Mouse (Mus musculus) liver, embryonic 15.5 days (tissue): ENCODE measurements around the gene Shisal1. TPM values are rescaled to one million over a fixed set of nuclear protein-coding genes. Genes with fewer than 3 reads are reported as not detected.

ENCODE experiments used
- ATAC-seq: fragments of 200-750 bp; cut with Nextera tagmentation; 2 replicates; pipeline ENCODE4 v1.8.0; 2017; ENCODE audit warnings: moderate number of reproducible peaks, mild to moderate bottlenecking, moderate library complexity; ENCODE audit not compliant: insufficient read depth
- H3K27ac ChIP-seq: fragments of 300-500 bp; sonication (generic); replicated peaks from 2 replicates; pipeline ENCODE4 v1.5.1; 2015; ENCODE audit warnings: mild to moderate bottlenecking, inconsistent platforms
- H3K27me3 ChIP-seq: fragments of 300-500 bp; sonication (generic); 2 replicates; pipeline ENCODE4 v1.6.1; 2015; ENCODE audit warnings: mild to moderate bottlenecking, inconsistent platforms
- H3K36me3 ChIP-seq: fragments of 300-500 bp; sonication (generic); replicated peaks from 2 replicates; pipeline ENCODE4 v1.6.1; 2015; ENCODE audit warnings: moderate library complexity, mild to moderate bottlenecking, inconsistent platforms
- H3K4me1 ChIP-seq: fragments of 300-500 bp; sonication (generic); replicated peaks from 2 replicates; pipeline ENCODE4 v1.6.1; 2015; ENCODE audit warnings: inconsistent platforms
- H3K4me2 ChIP-seq: fragments of 300-500 bp; sonication (generic); 2 replicates; pipeline ENCODE4 v1.6.1; 2015; ENCODE audit warnings: moderate library complexity, mild to moderate bottlenecking, inconsistent platforms
- H3K4me3 ChIP-seq: fragments of 300-500 bp; sonication (generic); replicated peaks from 2 replicates; pipeline ENCODE4 v1.5.1; 2015; ENCODE audit warnings: mild to moderate bottlenecking, inconsistent platforms
- H3K9ac ChIP-seq: fragments of 300-500 bp; sonication (generic); 2 replicates; pipeline ENCODE4 v1.6.1; 2015; ENCODE audit warnings: moderate library complexity, mild to moderate bottlenecking, inconsistent platforms
- H3K9me3 ChIP-seq: fragments of 300-500 bp; sonication (generic); replicated peaks from 2 replicates; pipeline ENCODE4 v1.6.1; 2016; ENCODE audit warnings: inconsistent platforms
- WGBS: fragments of 180-500 bp; shearing (Covaris S2); methylation state at CpG from one replicate; pipeline ENCODE4 v1.1.7; 2015; ENCODE audit warnings: mixed read lengths; ENCODE audit not compliant: insufficient replicate concordance; 5-methylcytosine and 5-hydroxymethylcytosine counted together
- polyA plus RNA-seq: library from polyadenylated mRNA; unstranded; fragments of >200 nt; fragmentation: Nextera tagmentation; extraction: Ambion mirVana; gene quantifications from 2 replicates; pipeline ENCODE4 v1.2.1, GENCODE M21; 2015

Gene Shisal1
- polyA plus RNA-seq, 1 experiment from 2014 or later = 0.20 TPM

GRCm38 (mm10) chr15:84453091-84453490 lies 6.2 kb upstream of the Shisal1 start:
- no peak for ATAC-seq
- Histone ChIP-seq H3K9me3 (no peaks in the 10 kb centered on the region), H3K27ac (no peak overlapping the region), H3K4me2 (no peak overlapping the region), H3K36me3 (no peaks in the 10 kb centered on the region), H3K9ac (no peak overlapping the region), H3K4me3 (no peak overlapping the region), H3K4me1 (0 out of 2 replicates have a peak, but pooled peaks cover 3% of the 10 kb centered on the region), H3K27me3 (peaks cover 24% of the 10 kb centered on the region)
- WGBS = 54% methylated on average over 2 of the region's 2 CpGs

DNA sequence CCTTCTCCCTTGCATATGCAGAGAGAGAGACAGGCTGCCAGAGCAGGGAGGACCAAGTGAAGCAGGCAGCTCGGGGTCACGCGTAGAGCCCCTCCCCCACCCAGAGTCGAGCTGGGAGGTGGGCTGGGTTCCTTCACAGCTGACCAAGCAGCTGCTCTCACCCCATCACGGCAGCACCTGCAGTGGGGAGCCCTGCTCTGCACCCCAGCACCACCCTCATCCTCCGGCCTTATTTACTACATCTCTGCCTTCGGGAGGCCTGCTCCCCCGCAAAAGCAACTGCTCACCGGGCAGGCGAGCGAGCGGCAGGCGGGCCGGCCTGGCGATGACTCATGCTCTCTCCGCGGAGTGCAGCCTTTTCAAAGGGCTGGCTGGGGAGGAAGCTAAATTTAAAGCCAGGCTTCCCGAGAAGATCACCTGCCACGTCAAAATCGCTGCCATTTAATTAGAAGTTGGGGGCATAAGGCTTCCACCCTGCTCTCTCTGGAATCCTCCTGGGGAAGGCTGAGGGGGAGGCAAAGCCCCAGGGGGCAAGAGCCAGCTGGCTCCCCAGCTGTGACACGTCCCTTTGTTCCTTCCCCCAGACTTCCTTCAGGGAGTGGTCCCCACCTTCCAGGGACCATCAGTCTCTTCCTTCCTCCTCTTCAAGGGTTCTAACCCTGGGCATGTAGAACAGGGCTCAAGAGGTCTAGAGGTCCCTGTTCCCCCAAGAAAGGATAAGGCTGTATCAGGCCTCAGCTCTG lies 3.7 kb upstream of the Shisal1 start:
- no peaks in the 10 kb centered on the region for H3K9me3 ChIP-seq
- ATAC-seq = no peak
- WGBS = 2% methylated on average over 21 of the region's 21 CpGs
- H3K27ac ChIP-seq = no peak overlapping the region
- no peak overlapping the region for H3K4me2 ChIP-seq
- H3K4me1 ChIP-seq = 0 out of 2 replicates have a peak, but pooled peaks cover 3% of the 10 kb centered on the region
- peaks cover 49% of the 10 kb centered on the region for H3K27me3 ChIP-seq
- H3K9ac ChIP-seq = no peak overlapping the region
- H3K4me3 ChIP-seq = no peak overlapping the region
- H3K36me3 ChIP-seq = no peaks in the 10 kb centered on the region

DNA sequence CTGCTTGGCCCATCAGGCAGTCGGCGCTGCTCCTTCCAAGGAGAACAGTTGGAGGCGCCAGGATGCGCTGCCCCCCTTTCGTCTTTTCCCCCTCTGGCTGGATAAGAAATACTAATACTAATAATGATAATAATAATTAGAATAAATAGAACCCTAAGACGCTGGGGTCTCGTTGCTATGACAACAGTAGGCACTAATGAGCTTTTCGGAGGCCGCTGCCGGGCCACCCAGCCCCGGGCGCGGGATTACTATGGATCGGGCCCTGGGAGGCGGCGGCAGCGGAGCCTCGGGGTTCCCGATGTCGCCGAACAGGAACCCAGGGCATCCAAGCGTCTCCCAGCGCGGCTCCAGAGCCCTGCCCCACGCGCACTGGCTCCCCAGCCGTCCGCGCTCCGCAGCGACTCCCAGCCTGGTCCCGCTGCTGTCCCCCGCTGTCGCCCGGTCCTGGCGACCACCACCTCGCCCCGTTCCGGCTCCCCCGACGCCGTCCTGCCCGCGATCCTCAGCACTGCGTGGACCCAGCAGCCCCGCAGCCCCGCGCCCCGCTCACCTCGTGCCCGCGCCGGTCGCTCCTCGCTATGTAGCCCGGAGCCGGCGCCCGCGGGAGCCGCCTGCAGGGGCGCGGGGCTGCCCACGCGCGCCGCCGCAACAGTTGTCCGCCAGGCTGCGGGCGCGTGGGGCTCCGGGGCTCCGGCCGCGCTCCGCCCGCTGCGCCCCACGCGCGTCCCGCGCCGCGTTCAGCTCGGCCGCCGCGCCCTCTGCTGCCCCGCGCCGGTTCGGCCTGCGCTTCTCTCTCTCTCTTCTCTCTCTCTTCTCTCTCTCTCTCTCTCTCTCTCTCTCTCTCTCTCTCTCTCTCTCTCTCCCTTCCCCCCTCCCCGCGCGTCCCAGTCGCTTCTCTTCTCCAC lies 833 bp downstream of the Shisal1 start:
- no peak overlapping the region for H3K9ac ChIP-seq
- no peaks in the 10 kb centered on the region for H3K9me3 ChIP-seq
- peaks cover 91% of the 10 kb centered on the region for H3K27me3 ChIP-seq
- H3K4me2 ChIP-seq = peak overlapping the region; percentile 57
- no peak overlapping the region for H3K27ac ChIP-seq
- no peak for ATAC-seq
- H3K36me3 ChIP-seq = no peaks in the 10 kb centered on the region
- H3K4me3 ChIP-seq = peak overlapping the region; percentile 28
- H3K4me1 ChIP-seq = 0 out of 2 replicates have a peak, but pooled peaks cover 3% of the 10 kb centered on the region
- WGBS = 2% methylated on average over 85 of the region's 99 CpGs

GRCm38 (mm10) chr15:84444181-84444580 lies 2.7 kb downstream of the Shisal1 start:
- no peaks in the 10 kb centered on the region for H3K36me3 ChIP-seq
- no peak overlapping the region for H3K27ac ChIP-seq
- H3K4me3 ChIP-seq = no peak overlapping the region
- peaks cover 93% of the 10 kb centered on the region for H3K27me3 ChIP-seq
- ATAC-seq = no peak
- H3K4me1 ChIP-seq = no peaks in the 10 kb centered on the region
- WGBS = 29% methylated on average over 7 of the region's 7 CpGs
- H3K4me2 ChIP-seq = no peak overlapping the region
- no peaks in the 10 kb centered on the region for H3K9me3 ChIP-seq
- no peak overlapping the region for H3K9ac ChIP-seq

DNA sequence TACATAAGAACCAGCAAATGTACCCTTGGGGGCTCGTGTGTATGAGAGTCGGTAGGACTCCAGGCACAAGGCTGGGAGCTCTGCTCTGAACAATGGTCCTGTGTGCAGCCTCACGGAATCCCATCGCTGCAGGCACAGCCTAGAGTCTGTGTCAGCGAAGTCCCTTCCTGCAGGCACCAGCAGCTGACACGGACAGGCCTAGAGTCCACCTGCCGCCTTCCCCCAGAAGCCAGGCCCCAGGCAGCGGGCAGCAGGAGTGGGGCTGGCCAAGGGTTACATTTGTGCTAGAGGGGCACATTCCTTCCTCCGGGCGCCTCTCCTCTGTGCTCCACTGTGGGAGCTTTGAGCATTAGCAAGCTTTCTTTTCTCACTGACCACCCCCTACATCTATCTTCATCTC lies 3.3 kb downstream of the Shisal1 start:
- Histone ChIP-seq H3K9ac (no peak overlapping the region), H3K4me3 (no peak overlapping the region), H3K9me3 (no peaks in the 10 kb centered on the region), H3K4me2 (no peak overlapping the region), H3K27ac (no peak overlapping the region), H3K36me3 (no peaks in the 10 kb centered on the region), H3K27me3 (peaks cover 91% of the 10 kb centered on the region), H3K4me1 (no peaks in the 10 kb centered on the region)
- 61% methylated on average over 10 of the region's 10 CpGs for WGBS
- no peak for ATAC-seq

- no peaks in the 10 kb centered on the region for H3K4me1 ChIP-seq
- H3K36me3 ChIP-seq = no peaks in the 10 kb centered on the region
- peaks cover 73% of the 10 kb centered on the region for H3K27me3 ChIP-seq
- no peak overlapping the region for H3K9ac ChIP-seq
- no peak overlapping the region for H3K4me2 ChIP-seq
- no peak for ATAC-seq
- no peaks in the 10 kb centered on the region for H3K9me3 ChIP-seq
- no peak overlapping the region for H3K27ac ChIP-seq
- no peak overlapping the region for H3K4me3 ChIP-seq
- WGBS = 41% methylated on average over 14 of the region's 14 CpGs
These were observed 5.1 kb downstream of the Shisal1 start for GRCm38 (mm10) chr15:84441682-84442315.

DNA sequence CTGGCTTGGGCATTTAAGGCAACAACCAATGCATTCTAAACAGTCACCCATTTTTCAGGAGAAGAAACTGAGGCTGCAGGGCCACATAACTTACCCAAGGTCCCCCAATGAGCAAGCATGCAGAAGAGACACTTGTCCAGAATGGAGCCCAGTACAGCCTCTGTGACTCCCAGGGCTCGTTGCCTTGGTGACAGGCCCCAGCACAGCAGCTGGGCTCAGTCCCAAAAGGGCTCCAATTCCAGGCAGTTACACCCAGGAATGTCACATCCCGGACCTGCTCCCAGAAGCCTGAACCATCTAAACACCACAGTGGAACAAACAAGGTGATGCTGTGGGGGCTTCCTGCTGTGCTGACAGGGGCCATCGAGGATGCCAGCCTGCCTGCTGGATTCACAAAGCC lies 6.1 kb downstream of the Shisal1 start:
- no peaks in the 10 kb centered on the region for H3K4me1 ChIP-seq
- no peaks in the 10 kb centered on the region for H3K36me3 ChIP-seq
- H3K4me3 ChIP-seq = no peak overlapping the region
- WGBS = 35% methylated on average over 3 of the region's 3 CpGs
- no peak overlapping the region for H3K4me2 ChIP-seq
- no peak for ATAC-seq
- no peak overlapping the region for H3K27ac ChIP-seq
- H3K9me3 ChIP-seq = no peaks in the 10 kb centered on the region
- H3K9ac ChIP-seq = no peak overlapping the region
- H3K27me3 ChIP-seq = peaks cover 63% of the 10 kb centered on the region

DNA sequence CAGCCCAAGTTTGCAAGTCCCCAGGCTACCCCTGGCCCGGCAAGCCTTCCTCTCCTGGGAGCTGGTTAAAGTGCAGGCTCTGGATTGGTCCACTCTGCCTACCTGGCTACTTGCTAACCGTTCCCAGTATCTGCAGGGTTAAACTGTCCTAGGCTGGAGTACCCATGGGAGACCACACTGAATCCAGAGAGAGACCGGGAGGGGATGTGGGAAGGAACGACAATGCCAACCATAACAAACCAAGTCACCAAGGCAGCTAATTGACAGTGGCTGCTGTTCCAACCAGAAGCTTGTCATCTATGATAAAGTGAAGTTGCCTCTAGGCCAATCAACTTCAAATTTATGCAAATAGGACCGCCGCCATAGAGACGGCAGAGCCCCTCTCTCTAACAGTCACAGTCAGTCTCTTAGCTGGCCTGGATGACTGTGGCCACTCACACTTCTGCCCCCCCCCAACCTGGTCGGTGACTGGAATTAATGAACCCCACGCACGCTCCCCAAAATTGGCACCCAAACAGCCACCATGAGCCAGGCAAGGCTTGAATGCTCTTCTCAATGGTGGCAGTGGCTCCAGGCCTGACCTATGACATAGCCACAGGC lies 13.2 kb downstream of the Shisal1 start:
- H3K9ac ChIP-seq = no peak overlapping the region
- no peak overlapping the region for H3K4me3 ChIP-seq
- no peaks in the 10 kb centered on the region for H3K4me1 ChIP-seq
- H3K27ac ChIP-seq = no peak overlapping the region
- no peak for ATAC-seq
- H3K4me2 ChIP-seq = no peak overlapping the region
- no peaks in the 10 kb centered on the region for H3K9me3 ChIP-seq
- no peaks in the 10 kb centered on the region for H3K27me3 ChIP-seq
- no peaks in the 10 kb centered on the region for H3K36me3 ChIP-seq
- WGBS = 67% methylated on average over 10 of the region's 10 CpGs

DNA sequence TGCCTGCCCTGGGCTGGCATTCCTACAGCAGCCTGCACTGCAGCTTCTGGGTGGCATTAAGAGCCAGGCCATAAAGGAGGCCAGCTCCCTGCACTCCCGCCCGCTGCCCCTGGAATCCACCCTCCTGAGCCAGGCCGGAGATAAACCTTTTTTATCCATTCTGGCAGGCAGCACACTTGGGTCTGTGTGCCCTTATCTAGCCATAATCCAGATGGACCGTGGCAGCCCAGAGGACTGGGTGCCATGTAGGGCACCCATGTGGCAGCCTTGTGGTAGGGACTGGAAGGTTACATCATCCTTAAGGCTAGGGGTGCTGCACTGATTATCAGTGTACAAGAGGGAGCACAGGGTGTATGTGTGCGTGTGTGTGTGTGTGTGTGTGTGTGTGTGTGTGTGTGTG lies 16.4 kb downstream of the Shisal1 start:
- WGBS = 36% methylated on average over 5 of the region's 5 CpGs
- H3K9ac ChIP-seq = no peak overlapping the region
- H3K4me1 ChIP-seq = no peaks in the 10 kb centered on the region
- H3K9me3 ChIP-seq = no peaks in the 10 kb centered on the region
- H3K4me3 ChIP-seq = no peak overlapping the region
- peak; percentile 44; the same call in 1 of the 2 replicates for ATAC-seq
- no peaks in the 10 kb centered on the region for H3K36me3 ChIP-seq
- no peak overlapping the region for H3K4me2 ChIP-seq
- no peak overlapping the region for H3K27ac ChIP-seq
- H3K27me3 ChIP-seq = no peaks in the 10 kb centered on the region

- Histone ChIP-seq H3K4me2 (no peak overlapping the region), H3K27me3 (no peaks in the 10 kb centered on the region), H3K36me3 (no peaks in the 10 kb centered on the region), H3K9me3 (no peaks in the 10 kb centered on the region), H3K4me3 (no peak overlapping the region), H3K9ac (no peak overlapping the region), H3K4me1 (no peaks in the 10 kb centered on the region), H3K27ac (no peak overlapping the region)
- no peak for ATAC-seq
- 70% methylated on average over 6 of the region's 6 CpGs for WGBS
These were observed 19.3 kb downstream of the Shisal1 start for GRCm38 (mm10) chr15:84427624-84428023.

- 83% methylated on average over 5 of the region's 5 CpGs for WGBS
- no peak for ATAC-seq
- H3K4me1 ChIP-seq = no peaks in the 10 kb centered on the region
- H3K9me3 ChIP-seq = no peaks in the 10 kb centered on the region
- no peak overlapping the region for H3K4me2 ChIP-seq
- H3K27ac ChIP-seq = no peak overlapping the region
- H3K27me3 ChIP-seq = no peaks in the 10 kb centered on the region
- H3K9ac ChIP-seq = no peak overlapping the region
- H3K4me3 ChIP-seq = no peak overlapping the region
- no peaks in the 10 kb centered on the region for H3K36me3 ChIP-seq
These were observed 21.2 kb downstream of the Shisal1 start for GRCm38 (mm10) chr15:84425733-84426132.
